Mouse (Mus musculus): ENCODE measurements around the gene Hsd17b11. TPM values are rescaled to one million over a fixed set of nuclear protein-coding genes. Genes with fewer than 3 reads are reported as not detected.
A peak's percentile ranks its signal among the peaks of the same experiment; 100 is the strongest.
"Not testable (repeated sequence)": the region's sequence is repeated elsewhere in the genome, so short reads cannot be mapped to it uniquely, and the experiment has no call there.

Gene Hsd17b11
- total and polyA plus RNA-seq, 3 experiments, result 9.4 to 25.8 (median 15.3) TPM

DNA sequence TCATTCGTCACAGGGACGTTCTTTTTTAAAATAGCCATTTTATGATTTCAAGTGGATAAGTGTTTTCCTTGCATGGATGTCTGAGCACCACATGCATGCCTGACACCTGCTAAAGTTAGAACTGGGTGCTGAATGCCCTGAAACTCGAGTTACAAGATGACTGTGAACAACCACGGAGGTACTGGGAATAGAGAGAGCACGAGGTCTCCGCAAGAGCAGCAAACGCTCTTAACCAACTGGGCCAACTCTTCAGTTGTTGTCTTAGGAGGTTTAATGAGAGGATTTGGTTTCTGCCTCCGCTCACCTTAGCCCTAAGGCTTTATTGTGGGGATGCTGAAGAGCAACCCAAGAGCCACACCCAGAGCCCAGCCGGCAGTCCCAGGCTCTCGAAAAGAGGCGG is 3.0 kb upstream of the Hsd17b11 start:
- H3K79me2 ChIP-seq (replicated peaks; ENCODE audit: control insufficient read depth, extremely low read depth, insufficient read depth, poor library complexity, severe bottlenecking), result no peaks in the 10 kb centered on the region
- H3K9ac ChIP-seq (ENCODE audit: insufficient read depth, low read depth), result no peak overlapping the region
- H3K27me3 ChIP-seq (replicated peaks), result no peaks in the 10 kb centered on the region
- in situ Hi-C loops (cut with MboI; ENCODE audit: low pct_ligation_motif_present, low pct_unique_long_range_greater_than_20kb, low sequenced_read_pairs), result no loop called here
- no peak for DNase-seq (ENCODE audit: extremely low read depth)
- H3K9me3 ChIP-seq (replicated peaks; ENCODE audit: low read length), result no peaks in the 10 kb centered on the region
- H3K36me3 ChIP-seq (replicated peaks in 1 of 2; ENCODE audit: control insufficient read depth in 1 of 2, insufficient read depth in 1 of 2, low read length in 1 of 2), result no peaks in the 10 kb centered on the region
- H3K4me1 ChIP-seq (ENCODE audit: control insufficient read depth in 1 of 2, insufficient read depth in 2 of 2), result peaks cover 13 to 43% of the 10 kb centered on the region in 2 experiments
- H3K27ac ChIP-seq (ENCODE audit: insufficient read depth, low read depth), result no peak overlapping the region
- TF ChIP-seq MAX (IDR thresholded peaks at IDR 0.05; ENCODE audit: low read length) (peak; percentile 58; the same call in 1 of the 2 replicates), SIN3A (IDR thresholded peaks at IDR 0.05; ENCODE audit: low read length) (no peak), IRF4 (IDR thresholded peaks at IDR 0.05; ENCODE audit: low read depth, low read length) (peak; percentile 41; the same call in 1 of the 2 replicates)
- peak overlapping the region; percentile 89; the same call in 1 of the 2 replicates for H3K4me2 ChIP-seq (ENCODE audit: insufficient read depth, low read depth, poor library complexity, severe bottlenecking)
- dilution Hi-C loops (cut with MboI; ENCODE audit: extremely low pct_ligation_motif_present, extremely low pct_unique_long_range_greater_than_20kb, low sequenced_read_pairs), result no loop called here
- no peak overlapping the region for H3K4me3 ChIP-seq (replicated peaks in 1 of 3; ENCODE audit: low read depth in 2 of 3, low read length in 2 of 3, poor library complexity in 1 of 3)

DNA sequence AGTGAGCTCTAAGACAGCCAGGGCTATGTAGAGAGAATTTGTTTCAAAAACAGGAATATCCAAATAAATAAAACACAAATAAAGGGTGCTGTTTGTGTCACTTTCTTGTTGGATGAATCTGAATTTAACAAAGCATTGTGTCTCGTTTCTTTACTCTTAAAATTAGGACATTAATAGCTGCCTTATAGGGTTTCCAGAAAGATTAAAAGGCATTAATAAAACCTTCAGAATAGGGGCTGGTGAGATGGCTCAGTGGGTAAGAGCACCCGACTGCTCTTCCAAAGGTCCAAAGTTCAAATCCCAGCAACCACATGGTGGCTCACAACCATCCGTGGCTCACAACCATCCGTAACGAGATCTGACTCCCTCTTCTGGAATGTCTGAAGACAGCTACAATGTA is 2.5 kb upstream of the Hsd17b11 start:
- dilution Hi-C loops (cut with MboI; ENCODE audit: extremely low pct_ligation_motif_present, extremely low pct_unique_long_range_greater_than_20kb, low sequenced_read_pairs); H3K4me2 ChIP-seq (ENCODE audit: insufficient read depth, low read depth, poor library complexity, severe bottlenecking); H3K9me3 ChIP-seq (replicated peaks; ENCODE audit: low read length); H3K36me3 ChIP-seq (replicated peaks in 1 of 2; ENCODE audit: control insufficient read depth in 1 of 2, insufficient read depth in 1 of 2, low read length in 1 of 2); H3K27ac ChIP-seq (ENCODE audit: insufficient read depth, low read depth); H3K79me2 ChIP-seq (replicated peaks; ENCODE audit: control insufficient read depth, extremely low read depth, insufficient read depth, poor library complexity, severe bottlenecking); in situ Hi-C loops (cut with MboI; ENCODE audit: low pct_ligation_motif_present, low pct_unique_long_range_greater_than_20kb, low sequenced_read_pairs); H3K4me3 ChIP-seq (replicated peaks in 1 of 3; ENCODE audit: low read depth in 2 of 3, low read length in 2 of 3, poor library complexity in 1 of 3); DNase-seq (ENCODE audit: extremely low read depth); H3K9ac ChIP-seq (ENCODE audit: insufficient read depth, low read depth); H3K27me3 ChIP-seq (replicated peaks): not testable (repeated sequence)
- TF ChIP-seq TBP (conservative IDR thresholded peaks at IDR 0.05; ENCODE audit: low read depth, low read length), result 0 out of 2 replicates have a peak, but pooled peaks have one; percentile 36
- H3K4me1 ChIP-seq (ENCODE audit: control insufficient read depth in 1 of 2, insufficient read depth in 2 of 2), result peaks cover 13 to 46% of the 10 kb centered on the region in 2 experiments

DNA sequence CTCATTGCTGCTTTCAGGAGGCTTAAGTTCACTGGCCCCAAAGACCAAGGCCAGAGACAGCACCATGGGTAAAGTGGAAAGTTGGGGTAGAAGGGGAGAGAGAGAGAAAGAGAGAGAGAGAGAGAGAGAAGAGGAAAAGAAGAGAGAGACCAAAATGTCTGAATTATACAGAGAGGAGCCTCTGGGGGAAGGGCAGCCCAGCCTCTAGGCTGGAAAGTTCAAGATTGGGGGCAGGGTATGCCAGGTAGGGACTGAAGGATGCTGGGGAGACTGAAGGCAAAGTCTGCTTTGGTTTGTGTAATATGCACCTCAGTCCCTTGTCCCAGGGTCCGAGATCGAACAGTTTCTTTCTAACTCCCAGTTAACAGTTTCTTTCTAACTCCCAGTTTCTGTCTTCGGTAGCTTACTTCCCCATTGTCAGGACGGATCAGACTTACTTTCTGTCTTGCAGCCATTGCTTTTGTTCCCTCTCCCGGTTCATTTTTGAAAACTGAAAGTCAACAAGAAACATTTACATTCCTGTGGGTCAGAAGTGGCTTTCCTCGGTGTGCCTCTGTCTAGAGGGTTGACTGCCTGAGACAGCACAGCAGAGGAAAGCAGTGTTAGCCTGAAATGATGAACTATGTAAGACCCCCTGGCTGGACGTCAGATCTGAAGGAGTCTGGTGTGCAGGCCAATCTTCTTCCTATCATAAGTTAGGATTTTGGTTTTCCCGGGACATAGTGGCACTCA is 1.7 kb upstream of the Hsd17b11 start:
- Histone ChIP-seq H3K4me3 (replicated peaks in 1 of 3; ENCODE audit: low read depth in 2 of 3, low read length in 2 of 3, poor library complexity in 1 of 3) (peak overlapping the region in 1 of 3 experiments; percentile 14), H3K27ac (ENCODE audit: insufficient read depth, low read depth) (no peak overlapping the region), H3K4me2 (ENCODE audit: insufficient read depth, low read depth, poor library complexity, severe bottlenecking) (peak overlapping the region; percentile 96), H3K9me3 (replicated peaks; ENCODE audit: low read length) (no peaks in the 10 kb centered on the region), H3K79me2 (replicated peaks; ENCODE audit: control insufficient read depth, extremely low read depth, insufficient read depth, poor library complexity, severe bottlenecking) (no peaks in the 10 kb centered on the region), H3K4me1 (ENCODE audit: control insufficient read depth in 1 of 2, insufficient read depth in 2 of 2) (peaks cover 13 to 48% of the 10 kb centered on the region in 2 experiments), H3K36me3 (replicated peaks in 1 of 2; ENCODE audit: control insufficient read depth in 1 of 2, insufficient read depth in 1 of 2, low read length in 1 of 2) (peaks cover 0 to 2% of the 10 kb centered on the region in 2 experiments), H3K27me3 (replicated peaks) (no peaks in the 10 kb centered on the region), H3K9ac (ENCODE audit: insufficient read depth, low read depth) (peak overlapping the region; percentile 55)
- dilution Hi-C loops (cut with MboI; ENCODE audit: extremely low pct_ligation_motif_present, extremely low pct_unique_long_range_greater_than_20kb, low sequenced_read_pairs), result no loop called here
- in situ Hi-C loops (cut with MboI; ENCODE audit: low pct_ligation_motif_present, low pct_unique_long_range_greater_than_20kb, low sequenced_read_pairs), result no loop called here
- DNase-seq (ENCODE audit: extremely low read depth), result no peak
- TF ChIP-seq SMC3 (IDR thresholded peaks at IDR 0.05; ENCODE audit: low read depth, low read length) (no peak), ZMIZ1 (IDR thresholded peaks at IDR 0.05; ENCODE audit: low read depth, low read length) (no peak), BHLHE40 (IDR thresholded peaks at IDR 0.05; ENCODE audit: low read depth, low read length) (0 out of 2 replicates have a peak, but pooled peaks have one; percentile 15), SIN3A (IDR thresholded peaks at IDR 0.05; ENCODE audit: low read length) (no peak), ELF1 (IDR thresholded peaks at IDR 0.05; ENCODE audit: low read depth, low read length) (no peak), CTCF (conservative IDR thresholded peaks at IDR 0.05 in 1 of 2, IDR thresholded peaks at IDR 0.05 in 1 of 2; ENCODE audit: low read depth in 2 of 2, low read length in 2 of 2) (no peak), MXI1 (IDR thresholded peaks at IDR 0.05; ENCODE audit: low read depth, low read length) (no peak), GABPA (IDR thresholded peaks at IDR 0.05; ENCODE audit: insufficient replicate concordance, low read depth, low read length) (no peak), CHD1 (IDR thresholded peaks at IDR 0.05; ENCODE audit: low read depth, low read length) (no peak), MAX (IDR thresholded peaks at IDR 0.05; ENCODE audit: low read length) (no peak), PAX5 (IDR thresholded peaks at IDR 0.05; ENCODE audit: low read length) (no peak), E2F4 (IDR thresholded peaks at IDR 0.05; ENCODE audit: insufficient replicate concordance, low read depth, low read length) (no peak), POLR2A (IDR thresholded peaks at IDR 0.05; ENCODE audit: low read depth, low read length) (no peak), USF1 (IDR thresholded peaks at IDR 0.05; ENCODE audit: low read depth, low read length) (no peak), KAT2A (IDR thresholded peaks at IDR 0.05; ENCODE audit: insufficient replicate concordance, low read length) (no peak), RCOR1 (conservative IDR thresholded peaks at IDR 0.05; ENCODE audit: low read depth, low read length) (no peak), TCF12 (IDR thresholded peaks at IDR 0.05; ENCODE audit: low read depth, low read length) (peak; percentile 34; the same call in 1 of the 2 replicates), MEF2A (IDR thresholded peaks at IDR 0.05; ENCODE audit: borderline replicate concordance, low read depth, low read length) (no peak), NRF1 (IDR thresholded peaks at IDR 0.05; ENCODE audit: low read depth, low read length) (no peak), UBTF (IDR thresholded peaks at IDR 0.05; ENCODE audit: low read depth, low read length) (no peak), MYC (IDR thresholded peaks at IDR 0.05; ENCODE audit: low read depth, low read length) (no peak), HCFC1 (IDR thresholded peaks at IDR 0.05; ENCODE audit: low read depth, low read length) (no peak), ETS1 (conservative IDR thresholded peaks at IDR 0.05; ENCODE audit: low read depth, low read length) (no peak)

Measured in CH12.LX (cell line).